Mouse (Mus musculus) left cerebral cortex, postnatal 14 days (tissue): ENCODE results near the gene Hist2h2aa1. TPM values are rescaled to one million over a fixed set of nuclear protein-coding genes. Genes with fewer than 3 reads are reported as not detected.
"Not testable (repeated sequence)": the region's sequence is repeated elsewhere in the genome, so short reads cannot be mapped to it uniquely, and the experiment has no call there.

ENCODE experiments used
- DNase-seq, 2 experiments: peaks; one replicate each; pipeline ENCODE4 v3.0.0; 2021 to 2022; ENCODE audit warnings: low spot score in 2 of 2, mixed read lengths in 1 of 2
- intact Hi-C: fragments of 180-260 bp; cut with DNase I; formaldehyde crosslinking; loops from one replicate; pipeline ENCODE4 v1.15.1; 2025
- total RNA-seq, 2 experiments: library from RNA; stranded (reverse); gene quantifications; 2 replicates each; pipeline ENCODE4 v1.2.3; 2021

The Hist2h2aa1 gene
- total RNA-seq, 2 experiments from 2014 or later = 5.8 to 10.8 TPM

DNA sequence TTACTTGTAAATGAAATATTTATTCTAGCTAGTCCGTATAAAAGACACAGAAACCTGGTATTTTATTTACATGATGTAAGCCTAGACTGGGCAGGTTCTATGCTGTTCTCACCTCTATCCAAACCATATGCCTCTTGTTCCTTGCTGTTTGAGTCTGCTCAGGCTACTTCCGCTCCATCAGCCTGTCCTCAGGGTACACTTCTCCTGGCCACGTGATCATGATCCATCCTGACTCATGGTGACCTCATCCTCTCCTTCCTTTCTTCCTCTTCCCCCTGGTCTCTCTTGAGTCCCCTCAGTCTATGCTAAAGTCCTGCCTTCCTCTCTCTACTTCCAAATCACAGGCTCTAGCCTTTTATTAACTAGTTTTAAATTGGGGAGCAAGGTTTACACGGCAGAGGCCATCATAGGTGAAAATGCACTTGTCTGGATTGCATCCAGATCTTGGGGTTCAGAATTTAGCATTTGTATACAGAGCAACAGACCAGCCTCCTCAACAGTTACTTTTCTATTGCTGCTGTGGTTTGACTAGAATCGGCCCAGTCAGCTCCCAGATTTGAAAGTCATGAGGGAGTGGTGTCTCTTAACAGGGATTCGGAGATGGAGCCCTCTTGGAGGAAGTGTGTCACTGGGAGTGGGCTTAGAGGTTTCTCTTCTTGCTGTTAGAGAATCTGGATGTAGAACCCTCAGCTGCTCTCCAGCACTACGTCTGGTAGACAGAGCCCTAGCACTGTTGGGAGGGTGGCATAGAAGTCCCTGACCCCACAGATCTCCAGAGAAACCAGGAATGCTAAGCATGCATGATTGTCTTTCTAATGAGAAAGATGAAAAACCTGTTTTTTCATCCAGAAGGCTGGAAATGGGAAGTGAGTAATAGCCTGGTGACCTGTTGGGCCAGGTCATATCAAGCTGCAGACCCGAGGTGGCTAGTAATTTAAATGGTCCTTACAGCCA lies 18.3 kb upstream of the Hist2h2aa1 start:
- intact Hi-C loops = loop anchor here (10.0 kb wide), 1 partner anchor 162 kb away; no protein-coding TSS in a partner anchor
- no peak for DNase-seq

DNA sequence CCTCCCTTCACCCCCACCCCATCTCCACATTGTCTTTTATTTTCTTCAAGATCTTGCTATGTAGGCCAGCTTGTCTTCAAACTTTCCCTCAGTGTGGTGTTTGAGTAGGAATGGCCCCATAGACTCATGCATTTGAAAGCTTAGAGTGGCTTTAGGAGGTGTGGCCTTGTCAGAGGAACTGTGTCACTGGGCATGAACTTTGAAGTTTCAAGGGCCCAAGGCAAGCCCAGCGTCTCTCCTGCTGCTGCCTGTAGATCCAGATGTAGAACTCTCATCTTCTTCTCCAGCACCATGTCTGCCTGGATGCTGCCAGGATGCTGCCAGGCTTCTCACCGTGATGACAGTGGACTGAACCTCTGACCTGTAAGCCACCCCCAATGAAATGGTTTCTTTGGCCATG lies 16.5 kb upstream of the Hist2h2aa1 start:
- no peak for DNase-seq
- intact Hi-C loops = loop anchor here (10.0 kb wide), 1 partner anchor 164 kb away; no protein-coding TSS in a partner anchor

DNA sequence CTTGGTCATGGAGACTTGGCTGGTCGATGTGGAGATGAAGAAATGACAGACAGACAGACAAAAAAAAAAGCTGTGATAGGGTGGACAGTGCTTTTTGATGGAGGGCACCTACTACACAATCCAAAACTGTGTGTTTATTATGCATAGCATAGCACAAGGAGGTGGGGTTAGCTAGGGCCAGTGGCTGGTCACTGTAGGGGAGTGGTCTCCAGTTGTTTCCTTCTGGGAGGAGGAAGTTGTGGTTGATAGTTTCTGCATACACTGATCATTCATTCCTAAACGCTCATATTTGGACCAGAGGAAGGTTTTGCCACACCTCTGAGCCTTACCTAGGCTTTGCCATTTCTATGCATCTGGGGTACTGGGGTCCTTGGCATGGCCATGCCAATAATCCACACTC lies 14.9 kb upstream of the Hist2h2aa1 start:
- intact Hi-C loops = no loop called here
- DNase-seq = no peak

DNA sequence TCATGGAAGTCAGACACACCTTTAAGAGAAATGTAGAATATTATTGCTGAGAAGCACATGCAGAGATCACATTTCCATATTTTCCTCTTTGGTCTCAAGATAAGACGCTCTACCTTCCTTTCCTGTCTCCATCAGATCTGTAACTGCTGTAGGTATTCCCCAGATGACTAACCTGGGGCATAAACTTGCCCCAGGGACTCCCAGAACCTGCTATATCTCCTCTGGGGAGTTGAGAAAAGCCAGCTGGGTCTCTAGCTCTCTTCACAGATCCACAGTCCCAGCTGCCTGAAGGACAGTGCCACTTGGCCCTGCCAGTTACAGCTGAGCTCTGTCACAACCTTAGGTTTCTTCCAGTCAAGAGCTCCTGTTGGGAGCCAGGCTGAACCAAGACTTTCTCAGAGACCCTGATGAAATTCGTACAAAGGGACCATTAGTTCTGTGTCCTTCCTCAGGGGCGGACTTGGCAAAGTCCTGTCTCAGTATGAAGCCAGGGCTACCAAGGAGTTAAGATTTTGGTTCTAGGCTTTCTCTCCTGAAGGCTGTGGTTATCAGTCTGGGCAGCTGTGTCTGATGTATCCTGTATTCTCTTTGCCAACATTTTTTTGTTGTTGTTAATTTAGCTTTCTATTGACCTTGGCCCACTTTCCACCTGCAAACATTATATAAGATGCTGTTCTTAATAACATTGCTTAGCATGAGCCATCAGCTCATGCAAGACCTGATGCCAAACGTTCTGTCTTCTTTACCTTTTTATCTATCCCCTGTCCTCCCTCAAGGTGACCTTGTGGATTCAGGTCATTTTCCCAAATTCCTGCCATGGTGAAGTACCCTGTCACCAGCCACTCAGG lies 14.2 kb upstream of the Hist2h2aa1 start:
- intact Hi-C loops = no loop called here
- DNase-seq = no peak

DNA sequence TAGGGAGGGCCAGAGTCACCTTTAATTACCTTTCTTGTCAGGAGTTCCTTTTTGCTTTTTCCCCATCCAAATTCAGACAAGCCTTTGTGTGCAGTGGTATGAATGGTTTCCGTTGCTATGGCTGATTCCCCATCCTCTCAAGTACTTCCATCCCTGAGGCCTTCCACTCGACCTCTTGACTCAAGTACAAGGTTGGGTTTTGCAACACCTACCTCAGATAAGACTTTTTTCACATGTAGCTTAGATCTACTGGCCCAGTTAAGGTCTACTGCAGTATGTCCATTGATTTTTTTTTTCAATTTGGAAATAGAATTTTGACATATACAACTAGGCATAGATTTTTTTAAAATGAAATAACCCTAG lies 13.6 kb upstream of the Hist2h2aa1 start:
- DNase-seq = no peak
- intact Hi-C loops = no loop called here

DNA sequence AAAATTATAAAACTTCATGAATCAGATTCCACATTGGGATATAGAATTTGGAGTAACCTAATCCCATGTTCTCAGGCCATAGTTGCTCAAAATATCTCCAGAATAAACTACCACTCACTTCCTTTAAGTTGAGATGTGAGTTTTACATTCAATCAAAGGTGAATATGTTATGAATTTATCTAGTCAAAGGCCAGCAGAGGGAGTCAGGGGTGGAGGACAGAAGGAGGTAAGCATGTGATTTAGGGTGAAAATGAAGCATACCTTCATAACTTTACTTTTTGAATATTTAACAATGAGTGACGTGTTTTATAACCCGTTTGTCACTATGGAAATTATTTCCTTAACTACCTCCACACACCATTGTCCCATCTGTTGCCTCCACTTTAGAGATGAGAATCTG lies 10.4 kb upstream of the Hist2h2aa1 start:
- intact Hi-C loops = no loop called here
- no peak for DNase-seq

DNA sequence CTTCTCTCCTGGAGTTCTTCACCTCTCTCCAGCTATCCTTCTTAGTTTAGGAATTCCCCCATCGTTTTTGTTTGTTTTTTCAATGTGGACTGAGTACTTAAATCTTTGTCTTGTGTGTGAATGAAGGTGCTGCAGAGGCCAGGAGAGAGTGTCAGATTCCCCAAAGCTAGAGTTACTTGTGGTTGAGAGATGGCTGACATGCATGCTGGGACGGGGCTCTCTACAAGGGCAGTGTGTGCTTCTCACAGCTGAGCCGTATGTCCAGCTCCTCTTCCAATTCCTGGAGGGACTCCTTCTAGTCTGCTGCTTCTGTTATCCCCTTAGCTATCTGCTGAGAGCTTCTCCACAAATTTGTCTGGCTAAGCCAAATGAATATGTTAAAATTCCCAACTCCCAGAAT lies 9.5 kb upstream of the Hist2h2aa1 start:
- no peak for DNase-seq
- intact Hi-C loops = no loop called here

DNA sequence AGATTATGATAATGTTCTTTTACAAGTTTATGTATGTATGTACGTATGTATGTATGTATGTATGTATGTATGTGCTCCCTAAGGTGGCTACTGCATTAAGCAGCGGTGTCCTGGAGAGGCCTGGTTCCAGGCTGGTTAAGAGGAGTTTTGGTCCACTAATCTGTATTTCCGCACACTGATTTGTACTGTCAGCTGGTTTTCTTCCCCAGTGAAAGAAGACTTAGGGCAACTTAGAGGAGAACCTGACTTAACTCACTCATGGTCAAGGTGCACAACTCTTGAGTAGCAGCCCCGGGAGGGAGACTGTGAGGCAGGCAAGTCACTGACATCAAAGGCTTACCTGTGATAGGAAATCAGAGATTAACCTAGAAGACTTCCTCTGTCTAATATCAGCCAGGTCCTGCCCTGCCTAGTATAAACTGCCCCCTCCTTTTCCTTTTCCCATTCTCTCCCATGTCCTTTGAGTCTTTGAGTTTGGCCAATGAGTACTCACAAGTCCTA lies 8.4 kb upstream of the Hist2h2aa1 start:
- intact Hi-C loops = no loop called here
- no peak for DNase-seq

DNA sequence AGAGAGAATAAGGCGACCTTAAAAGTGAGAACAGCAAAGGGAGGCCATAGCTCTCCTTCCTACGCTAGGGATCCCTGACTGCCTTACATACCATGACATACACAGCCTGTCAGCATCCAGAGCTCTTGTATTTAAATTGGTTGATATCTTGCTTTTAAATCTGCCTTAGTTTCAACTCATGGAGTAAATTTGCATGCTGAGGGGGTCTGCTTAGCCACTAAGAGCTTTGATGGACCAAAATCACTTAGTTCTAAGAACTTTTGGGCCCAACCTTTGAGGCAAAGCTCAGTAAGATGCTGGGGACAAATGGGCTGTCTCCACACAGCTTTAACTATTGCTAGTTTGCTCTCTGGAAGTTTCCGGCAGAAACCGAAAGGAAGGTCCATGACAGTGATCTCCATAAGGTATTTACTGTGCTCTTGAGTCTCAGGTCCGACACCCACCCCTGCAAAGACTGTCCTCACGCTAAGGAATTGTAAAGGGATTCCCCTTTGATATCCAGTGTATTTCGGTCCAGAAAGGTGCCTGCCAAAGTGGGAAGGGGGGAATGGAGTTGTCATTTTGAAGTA lies 7.9 kb upstream of the Hist2h2aa1 start:
- no peak for DNase-seq
- intact Hi-C loops = no loop called here

DNA sequence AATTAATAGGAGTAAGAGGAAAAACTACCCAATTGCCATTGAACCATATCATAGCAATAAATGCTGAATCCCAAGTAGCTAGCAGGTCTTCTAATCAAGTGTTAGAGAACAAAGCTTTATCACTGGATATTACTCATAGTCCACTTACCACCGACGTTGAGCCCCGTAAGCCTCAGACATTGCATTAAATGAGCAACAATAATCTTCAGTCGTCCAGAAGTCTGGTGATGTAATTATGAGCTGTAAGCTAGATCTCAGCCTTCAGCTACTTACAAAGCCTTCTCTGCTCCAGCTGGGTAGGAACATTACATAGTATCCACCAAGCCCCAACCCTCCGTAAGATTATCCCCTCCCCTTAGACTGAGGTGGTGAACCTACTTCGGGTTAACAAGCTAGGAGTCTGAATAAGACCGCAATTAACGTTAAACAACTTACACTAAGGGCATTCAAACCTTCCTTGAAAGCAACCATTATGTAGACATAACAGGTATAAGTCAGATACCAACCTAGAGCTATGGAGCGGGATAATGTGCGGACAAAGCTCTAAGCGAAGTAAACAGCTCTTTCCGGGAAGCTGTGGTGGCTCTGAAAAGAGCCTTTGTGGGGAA lies 7.3 kb upstream of the Hist2h2aa1 start:
- DNase-seq = no peak
- intact Hi-C loops = no loop called here

DNA sequence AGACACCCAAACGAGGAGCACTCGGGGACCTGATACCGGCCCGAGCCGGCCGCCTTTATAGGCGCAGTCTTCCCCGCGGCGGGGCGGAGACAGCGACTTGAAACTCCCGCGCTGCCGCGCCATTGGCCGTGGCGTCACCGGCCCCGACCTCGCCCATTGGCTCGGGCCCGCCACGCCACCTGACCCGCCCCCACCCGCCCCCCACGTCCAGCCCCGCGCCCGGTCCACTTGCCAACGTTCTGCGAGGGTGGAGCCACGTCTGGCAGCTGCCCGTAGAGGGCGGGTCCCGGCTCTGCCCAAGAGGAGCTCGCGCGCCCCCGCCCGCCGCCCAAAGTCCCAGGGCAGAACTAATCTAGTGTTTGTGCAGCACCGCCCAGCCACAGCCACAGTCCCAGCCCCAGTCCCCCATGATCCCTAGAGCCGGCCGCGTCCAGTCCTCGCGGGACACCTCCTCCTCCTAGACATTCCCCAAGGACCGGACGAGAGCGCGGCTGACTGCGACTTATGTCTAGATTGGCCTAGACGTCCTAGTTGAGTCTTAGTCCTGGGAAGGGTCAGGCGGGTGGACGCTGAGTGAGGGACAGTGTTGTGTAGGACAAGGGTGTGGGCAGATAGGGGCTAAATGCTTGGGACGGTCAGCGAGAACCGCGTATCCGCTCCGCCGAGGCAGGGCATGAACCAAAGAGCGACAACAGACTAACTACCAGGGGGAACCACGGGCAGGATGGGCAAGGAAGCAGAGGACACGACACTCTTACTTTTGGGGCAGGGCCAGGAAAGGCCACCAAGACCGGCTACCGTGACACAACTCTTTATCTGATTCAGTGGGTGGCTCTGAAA lies 6.1 kb upstream of the Hist2h2aa1 start, which contains the start of gene Hist2h3c2:
Hist2h3c2 (minus strand) TSS at position 174 of the 840 bp plus-strand sequence.
- DNase-seq, intact Hi-C loops: not testable (repeated sequence)

DNA sequence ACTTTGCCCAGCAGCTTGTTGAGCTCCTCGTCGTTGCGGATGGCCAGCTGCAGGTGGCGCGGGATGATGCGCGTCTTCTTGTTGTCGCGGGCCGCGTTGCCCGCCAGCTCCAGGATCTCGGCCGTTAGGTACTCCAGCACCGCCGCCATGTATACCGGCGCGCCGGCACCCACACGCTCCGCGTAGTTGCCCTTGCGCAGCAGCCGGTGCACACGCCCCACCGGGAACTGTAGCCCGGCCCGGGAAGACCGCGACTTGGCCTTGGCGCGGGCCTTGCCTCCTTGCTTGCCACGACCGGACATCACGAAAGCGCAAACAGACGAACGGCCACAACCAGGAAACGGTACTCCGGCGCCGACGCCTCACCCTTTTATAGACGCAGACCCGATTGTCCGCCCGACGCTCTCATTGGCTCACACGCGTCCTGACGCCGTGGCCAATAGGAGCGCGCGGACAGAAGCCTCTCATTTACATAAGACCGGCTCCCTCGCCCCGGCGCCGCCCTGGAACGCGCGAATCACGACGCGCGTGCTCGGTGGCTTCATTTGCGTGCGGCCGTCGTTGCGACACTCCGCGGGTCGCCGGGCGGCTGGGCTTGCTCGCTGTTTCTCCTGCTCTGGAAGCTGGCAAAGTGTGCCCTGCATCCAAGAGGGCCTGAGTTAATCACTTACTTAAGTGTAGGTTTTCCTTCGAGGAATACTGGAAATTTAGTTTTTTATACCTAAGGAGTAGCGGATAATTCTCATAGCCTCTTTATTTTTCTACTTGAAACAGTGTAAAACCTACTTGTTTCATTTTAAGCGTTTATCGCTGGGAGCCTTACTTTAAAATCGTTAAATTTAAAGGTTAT lies 5.1 kb upstream of the Hist2h2aa1 start, which contains the start of gene Hist2h2aa2:
Hist2h2aa2 (minus strand) TSS at position 328 of the 850 bp plus-strand sequence.
- DNase-seq = peak; percentile 95 to 99
- intact Hi-C loops = not testable (repeated sequence)

DNA sequence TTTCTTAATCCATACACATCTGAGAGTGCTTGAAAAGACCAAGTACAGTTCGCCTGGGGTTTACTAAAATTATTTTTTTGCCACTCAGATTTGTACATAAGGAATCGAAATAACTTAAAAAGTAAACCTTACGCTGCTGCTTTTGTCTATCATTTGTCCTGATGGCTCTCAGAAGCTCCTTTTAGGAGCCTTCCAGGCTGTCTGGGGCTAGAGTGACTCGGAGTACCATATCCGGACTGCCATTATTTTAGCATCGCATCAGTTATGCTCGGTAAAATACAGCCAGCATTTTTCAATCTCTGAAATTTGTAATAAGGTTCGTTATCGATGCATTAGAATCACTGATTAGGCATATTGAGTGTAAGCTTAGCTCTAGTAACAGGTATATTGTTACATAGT lies 4.5 kb upstream of the Hist2h2aa1 start:
- intact Hi-C loops = no loop called here
- no peak for DNase-seq

DNA sequence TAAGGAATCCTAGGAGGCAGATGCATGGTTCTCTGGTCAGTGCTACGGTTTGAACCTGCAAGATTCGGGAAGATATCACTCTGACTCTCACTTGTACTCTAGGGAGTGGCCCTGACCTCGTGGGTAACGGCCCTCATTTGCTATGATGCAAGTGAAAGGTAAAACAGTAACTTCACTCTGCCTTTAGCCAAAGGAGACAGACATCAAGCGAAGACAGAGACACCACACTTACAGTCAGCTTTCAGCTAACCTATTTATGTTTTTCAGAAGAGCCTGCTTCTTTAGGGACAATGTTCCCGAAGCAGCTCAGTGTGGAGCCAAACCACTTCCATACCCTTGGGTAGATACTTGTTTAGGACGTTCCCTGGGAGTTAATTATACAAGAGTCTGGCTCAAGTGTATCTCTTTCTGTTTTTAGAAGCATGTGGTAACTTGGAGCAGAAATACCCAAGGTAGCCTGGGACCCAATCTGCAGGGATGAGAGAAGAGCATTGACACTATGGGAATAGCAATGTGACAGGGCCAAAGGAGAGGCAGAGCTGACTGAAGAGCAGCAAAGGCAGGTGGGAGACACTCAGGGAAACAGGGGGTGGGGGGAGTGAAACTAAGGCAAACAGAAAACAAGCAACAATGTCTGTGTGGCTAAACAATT lies 1.2 kb upstream of the Hist2h2aa1 start:
- DNase-seq = no peak
- intact Hi-C loops = no loop called here

DNA sequence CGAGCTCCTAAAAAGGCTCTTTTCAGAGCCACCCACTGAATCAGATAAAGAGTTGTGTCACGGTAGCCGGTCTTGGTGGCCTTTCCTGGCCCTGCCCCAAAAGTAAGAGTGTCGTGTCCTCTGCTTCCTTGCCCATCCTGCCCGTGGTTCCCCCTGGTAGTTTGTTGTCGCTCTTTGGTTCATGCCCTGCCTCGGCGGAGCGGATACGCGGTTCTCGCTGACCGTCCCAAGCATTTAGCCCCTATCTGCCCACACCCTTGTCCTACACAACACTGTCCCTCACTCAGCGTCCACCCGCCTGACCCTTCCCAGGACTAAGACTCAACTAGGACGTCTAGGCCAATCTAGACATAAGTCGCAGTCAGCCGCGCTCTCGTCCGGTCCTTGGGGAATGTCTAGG lies 721 bp downstream of the Hist2h2aa1 start:
- not testable (repeated sequence) for DNase-seq

DNA sequence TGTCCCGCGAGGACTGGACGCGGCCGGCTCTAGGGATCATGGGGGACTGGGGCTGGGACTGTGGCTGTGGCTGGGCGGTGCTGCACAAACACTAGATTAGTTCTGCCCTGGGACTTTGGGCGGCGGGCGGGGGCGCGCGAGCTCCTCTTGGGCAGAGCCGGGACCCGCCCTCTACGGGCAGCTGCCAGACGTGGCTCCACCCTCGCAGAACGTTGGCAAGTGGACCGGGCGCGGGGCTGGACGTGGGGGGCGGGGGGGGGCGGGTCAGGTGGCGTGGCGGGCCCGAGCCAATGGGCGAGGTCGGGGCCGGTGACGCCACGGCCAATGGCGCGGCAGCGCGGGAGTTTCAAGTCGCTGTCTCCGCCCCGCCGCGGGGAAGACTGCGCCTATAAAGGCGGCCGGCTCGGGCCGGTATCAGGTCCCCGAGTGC lies 1.1 kb downstream of the Hist2h2aa1 start, which contains the start of gene Hist2h3c1:
Hist2h3c1 (plus strand) TSS at position 259 of the 430 bp plus-strand sequence.
- intact Hi-C loops, DNase-seq: not testable (repeated sequence)

More for the DNA sequence above, 721 bp downstream of the Hist2h2aa1 start:
- intact Hi-C loops = not testable (repeated sequence)
